Mouse (Mus musculus): ENCODE results near the gene Cmtr1. TPM values are rescaled to one million over a fixed set of nuclear protein-coding genes. Genes with fewer than 3 reads are reported as not detected.
A peak's percentile ranks its signal among the peaks of the same experiment; 100 is the strongest.

Gene Cmtr1
- polyA plus RNA-seq, 1 experiment from 2014 or later, result 48.7 TPM

DNA sequence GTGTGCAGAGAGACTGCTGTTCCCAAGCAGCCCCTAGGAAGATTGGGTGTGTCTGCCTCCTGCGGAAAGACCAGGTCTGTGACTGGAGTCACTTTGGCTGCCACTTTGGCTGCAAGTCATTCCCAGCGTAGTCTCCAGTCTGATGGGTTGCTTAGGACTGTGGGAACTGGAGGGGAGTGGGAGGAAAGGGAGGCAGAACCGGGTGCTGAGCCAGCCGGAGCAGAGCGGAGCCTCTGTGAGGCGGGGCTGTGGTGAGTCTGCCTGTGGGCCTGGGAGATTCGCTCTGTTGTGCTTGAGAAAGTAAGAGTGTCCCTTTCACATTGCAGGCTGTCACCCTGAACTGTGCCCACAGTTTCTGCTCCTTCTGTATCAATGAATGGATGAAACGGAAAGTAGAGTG is 24.9 kb upstream of the Cmtr1 start:
- no peak for TF ChIP-seq CTCF (IDR thresholded peaks at IDR 0.05; ENCODE audit: low read depth)
- no peak for TF ChIP-seq EP300 (optimal IDR thresholded peaks at IDR 0.05)
- ATAC-seq (ENCODE audit: low FRiP score, low TSS enrichment) (no peak), DNase-seq (ENCODE audit: low spot score) (no peak)
- H3K4me2 ChIP-seq (replicated peaks; ENCODE audit: low read depth), result no peak overlapping the region
- WGBS, result 83% methylated on average over 8 of the region's 8 CpGs
- H3K36me3 ChIP-seq (ENCODE audit: control insufficient read depth, insufficient read depth, low read length), result peaks cover 29% of the 10 kb centered on the region
- no peaks in the 10 kb centered on the region for H3K9me3 ChIP-seq (ENCODE audit: control insufficient read depth, low read length)
- no peak overlapping the region for H3K27ac ChIP-seq (replicated peaks)
- H3K9ac ChIP-seq (ENCODE audit: low read length), result no peak overlapping the region
- H3K4me1 ChIP-seq (replicated peaks; ENCODE audit: control insufficient read depth, insufficient read depth), result no peaks in the 10 kb centered on the region
- no peaks in the 10 kb centered on the region for H3K27me3 ChIP-seq (ENCODE audit: control insufficient read depth, insufficient read depth, low read length)
- no peak overlapping the region for H3K4me3 ChIP-seq (ENCODE audit: low read depth, low read length)

DNA sequence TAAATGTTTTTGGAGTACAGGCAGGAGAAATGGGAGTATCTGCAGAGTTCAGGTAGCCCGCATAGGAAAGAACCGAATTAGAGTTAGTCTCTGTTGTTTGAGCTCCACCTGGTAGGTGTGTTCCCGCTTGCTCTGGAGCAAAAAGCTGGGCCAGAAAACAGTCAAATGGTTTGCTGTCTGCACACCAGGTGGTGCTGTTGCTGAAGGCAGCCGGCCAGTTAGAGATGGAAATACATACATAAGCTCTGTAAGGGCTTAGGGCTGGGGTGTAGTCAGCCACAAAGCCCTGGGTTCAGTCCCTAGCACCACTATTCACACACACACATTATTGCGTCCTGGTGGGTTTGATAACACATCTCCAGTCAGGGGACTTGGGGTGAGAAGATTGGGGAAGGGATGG is 24.3 kb upstream of the Cmtr1 start:
- WGBS, result 57% methylated on average over 5 of the region's 5 CpGs
- ATAC-seq (ENCODE audit: low FRiP score, low TSS enrichment) (no peak), DNase-seq (ENCODE audit: low spot score) (peak; percentile 63)

DNA sequence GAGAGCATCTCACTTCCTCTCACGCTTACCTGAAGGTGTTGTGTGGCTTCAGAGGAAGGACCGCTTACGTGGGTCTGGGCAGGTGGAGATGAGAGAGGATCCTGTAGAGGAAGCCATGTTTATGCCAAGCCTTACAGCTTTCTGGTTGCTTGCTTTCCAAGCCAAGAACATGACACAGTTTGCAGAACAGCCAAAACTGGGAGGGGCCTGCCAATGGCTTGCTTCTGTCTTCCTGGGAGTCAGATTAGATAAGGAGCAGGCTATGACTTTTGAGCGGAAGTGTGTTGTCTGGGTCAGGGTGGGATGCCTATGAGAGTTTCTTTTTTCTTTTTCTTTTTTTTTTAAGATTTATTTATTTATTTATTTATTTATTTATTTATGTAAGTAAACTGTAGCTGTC is 23.0 kb upstream of the Cmtr1 start:
- H3K9ac ChIP-seq (ENCODE audit: low read length), result no peak overlapping the region
- H3K4me2 ChIP-seq (replicated peaks; ENCODE audit: low read depth), result no peak overlapping the region
- WGBS, result 78% methylated on average over 4 of the region's 4 CpGs
- H3K4me3 ChIP-seq (ENCODE audit: low read depth, low read length), result no peak overlapping the region
- H3K27me3 ChIP-seq (ENCODE audit: control insufficient read depth, insufficient read depth, low read length), result no peaks in the 10 kb centered on the region
- DNase-seq (ENCODE audit: low spot score) (no peak), ATAC-seq (ENCODE audit: low FRiP score, low TSS enrichment) (no peak)
- H3K9me3 ChIP-seq (ENCODE audit: control insufficient read depth, low read length), result no peaks in the 10 kb centered on the region
- H3K4me1 ChIP-seq (replicated peaks; ENCODE audit: control insufficient read depth, insufficient read depth), result no peaks in the 10 kb centered on the region
- TF ChIP-seq EP300 (optimal IDR thresholded peaks at IDR 0.05) (no peak), CTCF (IDR thresholded peaks at IDR 0.05; ENCODE audit: low read depth) (no peak)
- peaks cover 25% of the 10 kb centered on the region for H3K36me3 ChIP-seq (ENCODE audit: control insufficient read depth, insufficient read depth, low read length)
- H3K27ac ChIP-seq (replicated peaks), result no peak overlapping the region

More for the DNA sequence above, 24.3 kb upstream of the Cmtr1 start:
- Histone ChIP-seq H3K4me2 (replicated peaks; ENCODE audit: low read depth) (no peak overlapping the region), H3K9me3 (ENCODE audit: control insufficient read depth, low read length) (no peaks in the 10 kb centered on the region), H3K36me3 (ENCODE audit: control insufficient read depth, insufficient read depth, low read length) (peaks cover 29% of the 10 kb centered on the region), H3K4me3 (ENCODE audit: low read depth, low read length) (no peak overlapping the region), H3K27ac (replicated peaks) (no peak overlapping the region), H3K27me3 (ENCODE audit: control insufficient read depth, insufficient read depth, low read length) (no peaks in the 10 kb centered on the region), H3K9ac (ENCODE audit: low read length) (no peak overlapping the region), H3K4me1 (replicated peaks; ENCODE audit: control insufficient read depth, insufficient read depth) (no peaks in the 10 kb centered on the region)
- TF ChIP-seq CTCF (IDR thresholded peaks at IDR 0.05; ENCODE audit: low read depth), result peak; percentile 78
- TF ChIP-seq EP300 (optimal IDR thresholded peaks at IDR 0.05), result no peak

DNA sequence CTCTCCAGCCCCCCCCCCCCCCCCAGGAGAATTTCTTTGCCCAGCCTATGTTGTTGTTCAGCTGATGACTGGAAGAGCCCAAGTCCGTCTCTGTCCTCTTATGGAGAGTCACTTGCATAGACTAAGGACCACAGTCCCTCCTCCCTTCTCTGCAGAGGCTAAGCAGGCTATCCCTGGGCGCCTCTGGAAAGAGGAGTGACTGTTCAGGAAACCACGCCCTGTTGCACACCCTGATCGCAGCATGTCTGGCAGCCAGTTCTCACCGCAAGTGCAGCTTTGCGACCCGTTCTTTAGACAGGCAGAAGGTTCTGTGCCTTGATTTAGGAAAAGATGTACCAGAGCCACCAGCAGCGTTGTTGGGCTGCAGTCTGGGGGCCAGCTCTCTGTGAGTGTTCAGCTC is 22.5 kb upstream of the Cmtr1 start:
- 0 out of 2 replicates have a peak, but pooled peaks have one; percentile 54 for ATAC-seq (ENCODE audit: low FRiP score, low TSS enrichment)
- Histone ChIP-seq H3K4me2 (replicated peaks; ENCODE audit: low read depth) (no peak overlapping the region), H3K27me3 (ENCODE audit: control insufficient read depth, insufficient read depth, low read length) (no peaks in the 10 kb centered on the region), H3K9me3 (ENCODE audit: control insufficient read depth, low read length) (no peaks in the 10 kb centered on the region), H3K27ac (replicated peaks) (no peak overlapping the region), H3K4me1 (replicated peaks; ENCODE audit: control insufficient read depth, insufficient read depth) (no peaks in the 10 kb centered on the region), H3K36me3 (ENCODE audit: control insufficient read depth, insufficient read depth, low read length) (peaks cover 25% of the 10 kb centered on the region), H3K9ac (ENCODE audit: low read length) (no peak overlapping the region), H3K4me3 (ENCODE audit: low read depth, low read length) (no peak overlapping the region)
- 58% methylated on average over 8 of the region's 8 CpGs for WGBS
- TF ChIP-seq EP300 (optimal IDR thresholded peaks at IDR 0.05) (no peak), CTCF (IDR thresholded peaks at IDR 0.05; ENCODE audit: low read depth) (no peak)
- DNase-seq (ENCODE audit: low spot score), result peak; percentile 44

DNA sequence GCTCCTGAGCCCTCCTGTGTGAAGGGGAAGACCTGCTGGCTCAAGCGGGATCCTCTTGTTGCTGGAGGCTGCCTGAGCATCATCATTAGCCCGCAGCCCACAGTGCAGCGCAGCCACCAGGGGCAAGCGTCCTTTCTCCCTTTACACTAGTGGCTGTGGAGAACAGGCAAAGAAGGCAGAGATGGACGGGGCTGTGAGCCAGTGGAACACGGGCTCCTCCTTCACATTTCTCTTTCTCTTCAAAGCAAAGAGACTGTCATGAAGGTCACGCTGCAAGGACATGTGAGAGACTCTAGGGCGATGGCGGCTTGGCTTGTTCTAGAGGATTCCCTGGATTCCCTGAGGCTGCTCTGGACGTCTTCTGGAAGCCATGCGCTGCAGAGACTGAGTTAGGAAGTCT is 19.4 kb upstream of the Cmtr1 start:
- H3K9me3 ChIP-seq (ENCODE audit: control insufficient read depth, low read length), result no peaks in the 10 kb centered on the region
- WGBS, result 96% methylated on average over 11 of the region's 11 CpGs
- H3K4me3 ChIP-seq (ENCODE audit: low read depth, low read length), result no peak overlapping the region
- DNase-seq (ENCODE audit: low spot score) (no peak), ATAC-seq (ENCODE audit: low FRiP score, low TSS enrichment) (no peak)
- no peak overlapping the region for H3K27ac ChIP-seq (replicated peaks)
- TF ChIP-seq CTCF (IDR thresholded peaks at IDR 0.05; ENCODE audit: low read depth) (no peak), EP300 (optimal IDR thresholded peaks at IDR 0.05) (no peak)
- no peak overlapping the region for H3K9ac ChIP-seq (ENCODE audit: low read length)
- H3K4me1 ChIP-seq (replicated peaks; ENCODE audit: control insufficient read depth, insufficient read depth), result no peaks in the 10 kb centered on the region
- H3K4me2 ChIP-seq (replicated peaks; ENCODE audit: low read depth), result no peak overlapping the region
- no peaks in the 10 kb centered on the region for H3K27me3 ChIP-seq (ENCODE audit: control insufficient read depth, insufficient read depth, low read length)
- peaks cover 18% of the 10 kb centered on the region for H3K36me3 ChIP-seq (ENCODE audit: control insufficient read depth, insufficient read depth, low read length)

DNA sequence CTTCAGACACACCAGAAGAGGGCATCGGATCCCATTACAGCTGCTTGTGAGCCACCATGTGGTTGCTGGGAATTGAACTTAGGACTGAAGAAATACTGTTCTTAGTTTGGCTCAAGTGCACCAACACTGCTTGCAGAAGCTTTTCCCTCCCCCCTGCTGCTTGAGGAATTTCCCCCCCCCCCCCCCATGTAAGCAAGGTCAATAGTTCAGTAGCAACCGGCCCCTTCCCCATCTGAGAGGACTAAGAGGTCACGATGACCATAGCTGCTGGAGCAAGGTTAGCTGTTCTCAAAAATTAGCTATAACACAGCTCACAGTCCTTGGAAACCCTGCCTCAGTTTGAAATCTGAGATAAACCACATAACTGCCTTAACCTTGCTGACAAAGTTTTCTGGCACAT is 18.2 kb upstream of the Cmtr1 start:
- TF ChIP-seq EP300 (optimal IDR thresholded peaks at IDR 0.05) (no peak), CTCF (IDR thresholded peaks at IDR 0.05; ENCODE audit: low read depth) (no peak)
- Histone ChIP-seq H3K9ac (ENCODE audit: low read length) (no peak overlapping the region), H3K27me3 (ENCODE audit: control insufficient read depth, insufficient read depth, low read length) (no peaks in the 10 kb centered on the region), H3K27ac (replicated peaks) (no peak overlapping the region), H3K4me2 (replicated peaks; ENCODE audit: low read depth) (no peak overlapping the region), H3K36me3 (ENCODE audit: control insufficient read depth, insufficient read depth, low read length) (peaks cover 14% of the 10 kb centered on the region), H3K4me1 (replicated peaks; ENCODE audit: control insufficient read depth, insufficient read depth) (no peaks in the 10 kb centered on the region), H3K9me3 (ENCODE audit: control insufficient read depth, low read length) (no peaks in the 10 kb centered on the region), H3K4me3 (ENCODE audit: low read depth, low read length) (no peak overlapping the region)
- ATAC-seq (ENCODE audit: low FRiP score, low TSS enrichment) (no peak), DNase-seq (ENCODE audit: low spot score) (no peak)
- WGBS, result 65% methylated on average over 3 of the region's 3 CpGs

Measured in stomach, postnatal 0 days (tissue).